Mouse (Mus musculus) thymus, postnatal 0 days (tissue): ENCODE results near the gene Vmn1r202. TPM values are rescaled to one million over a fixed set of nuclear protein-coding genes. Genes with fewer than 3 reads are reported as not detected.
"Not testable (repeated sequence)": the region's sequence is repeated elsewhere in the genome, so short reads cannot be mapped to it uniquely, and the experiment has no call there.

Experiments used
- DNase-seq: peaks from one replicate; pipeline ENCODE4 v3.0.0-alpha.2; 2015; ENCODE audit warnings: low spot score
- polyA plus RNA-seq: library from polyadenylated mRNA; unstranded; fragments of >200 nt; fragmentation: Nextera tagmentation; extraction: Ambion mirVana; gene quantifications from 2 replicates; pipeline ENCODE4 v1.2.1, GENCODE M21; 2015

Vmn1r202 gene
- 0.03 TPM in 1 of 2 replicates, not detected in the other for polyA plus RNA-seq

DNA sequence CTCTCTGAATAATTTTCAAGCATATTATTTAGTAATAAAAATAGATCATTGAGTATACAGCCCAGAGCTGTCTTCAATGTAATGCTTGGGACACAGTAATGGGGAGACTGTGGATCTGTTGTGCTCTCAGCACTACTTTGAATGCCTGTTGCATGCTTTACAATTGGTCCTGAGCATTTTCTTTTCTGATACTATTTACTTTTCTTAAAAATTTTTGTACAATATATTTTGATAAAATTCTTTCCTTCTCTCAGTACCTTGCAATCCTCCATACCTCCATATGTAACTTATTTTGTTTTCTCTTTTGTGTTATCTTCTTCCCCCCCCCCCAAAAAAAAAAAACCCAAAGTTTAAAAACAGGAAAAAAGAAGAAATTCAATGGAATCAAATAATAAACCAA, at the start of gene Vmn1r202:
Gene Vmn1r202, minus strand, starts transcription at position 101 of the 400 bp plus-strand sequence.
- no peak for DNase-seq

DNA sequence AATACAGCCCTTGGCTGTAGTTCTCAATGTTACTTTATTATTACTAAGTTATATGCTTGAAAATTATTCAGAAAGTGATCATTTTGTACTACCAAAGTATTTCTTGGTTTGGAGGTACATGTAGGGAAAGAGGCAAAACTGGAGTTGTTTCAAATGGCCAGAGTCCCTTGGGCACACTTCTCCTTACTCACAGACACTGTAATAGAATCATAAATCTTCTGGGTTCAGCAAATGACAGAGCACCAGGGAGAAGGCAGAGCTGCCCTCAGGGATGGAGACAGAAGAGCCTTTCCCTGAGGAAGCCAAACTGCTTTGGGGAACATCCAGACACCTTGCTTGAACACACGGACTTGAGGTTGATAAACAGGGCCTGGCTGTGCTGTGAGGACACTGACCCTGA, 47.7 kb upstream of the Vmn1r202 start, which contains the start of gene Vmn1r204:
Gene Vmn1r204, plus strand, starts transcription at position 301 of the 400 bp plus-strand sequence.
- DNase-seq: not testable (repeated sequence)

DNA sequence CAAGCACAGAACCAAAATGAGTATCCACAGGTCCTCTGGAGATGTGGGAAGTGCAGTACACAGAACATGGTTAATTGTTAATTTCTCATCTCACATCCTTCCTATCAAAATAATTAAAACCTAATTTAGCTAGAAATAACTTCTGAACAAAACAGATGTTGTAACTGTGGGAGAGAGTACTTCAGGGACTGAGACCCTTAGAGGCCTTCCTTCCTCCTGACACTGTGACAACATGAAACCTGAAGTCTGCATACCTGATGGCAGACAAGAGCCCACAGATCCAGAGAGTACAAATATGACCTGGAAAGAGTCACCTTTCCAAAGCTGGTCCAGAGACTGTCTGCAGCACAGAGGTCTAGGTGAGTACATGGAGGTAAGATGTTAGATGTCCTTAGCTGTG, 12.6 kb upstream of the Vmn1r202 start, which contains the start of gene Vmn1r203:
Gene Vmn1r203, plus strand, starts transcription at position 301 of the 400 bp plus-strand sequence.
- no peak for DNase-seq

DNA sequence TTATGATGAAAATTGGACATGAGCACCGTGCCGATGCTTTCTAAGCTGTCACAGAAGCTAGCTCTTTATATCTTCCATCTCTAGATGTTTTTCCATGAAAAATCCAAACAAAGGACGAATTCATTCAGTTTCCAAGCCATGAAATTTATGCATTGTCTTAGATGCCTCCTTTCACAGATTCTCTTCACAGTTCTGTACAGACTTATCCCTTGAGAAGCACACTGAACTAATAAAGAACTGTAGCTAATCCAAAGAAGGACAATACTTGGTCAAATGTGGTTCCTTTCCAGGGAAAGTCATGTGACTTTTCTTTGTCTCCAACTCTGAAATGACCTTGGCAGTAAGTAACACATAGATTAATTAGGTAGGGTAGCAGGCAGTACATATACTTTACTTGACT, 2.8 kb downstream of the Vmn1r202 start:
- no peak for DNase-seq

DNA sequence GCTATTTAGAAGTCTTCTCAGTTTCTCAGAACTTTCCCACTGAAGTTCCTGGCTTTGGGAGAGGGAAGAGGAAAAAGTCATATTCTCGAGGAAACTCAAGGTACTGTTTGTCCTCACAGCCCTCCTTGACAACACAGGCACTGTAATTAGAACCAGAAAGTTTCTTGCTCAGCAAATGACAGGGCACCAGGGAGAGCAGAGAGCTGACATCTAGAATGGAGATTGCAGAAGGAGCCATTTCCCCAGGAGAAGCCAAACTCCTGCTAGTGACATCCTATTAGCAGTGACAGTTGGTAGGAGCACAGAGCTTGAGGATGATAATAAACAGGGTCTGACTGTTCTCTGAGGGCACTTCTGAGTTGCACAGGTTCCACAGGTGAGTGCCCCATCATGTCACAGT, 33.6 kb downstream of the Vmn1r202 start, which contains the start of gene Vmn1r201:
Gene Vmn1r201, plus strand, starts transcription at position 301 of the 400 bp plus-strand sequence.
- no peak for DNase-seq

DNA sequence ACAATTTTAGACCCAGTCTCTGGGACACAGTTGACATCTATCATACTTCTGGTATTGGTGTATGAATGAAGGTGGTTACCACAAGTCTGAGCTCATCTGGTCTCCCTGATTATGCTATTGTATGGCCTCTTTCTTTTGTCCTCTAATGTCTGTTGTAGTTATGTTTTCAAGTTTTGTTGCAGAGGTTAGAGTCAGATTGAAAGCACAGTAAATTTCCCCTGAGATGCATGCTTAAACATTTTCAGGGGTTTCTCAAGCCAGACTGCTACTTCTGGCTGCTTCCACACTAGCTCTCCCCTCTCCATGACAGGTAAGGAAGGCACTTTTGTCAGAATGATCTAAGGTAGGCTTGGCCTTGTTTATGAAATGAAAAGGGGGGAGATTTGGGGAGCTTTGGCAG, 50.0 kb downstream of the Vmn1r202 start:
- DNase-seq: no peak

Other genes starting within 250 kb of the Vmn1r202 start
- gene Vmn1r195, start 234.9 kb downstream of the Vmn1r202 start, polyA plus RNA-seq: not detected in 2 replicates
- gene Vmn1r196, start 215.5 kb downstream of the Vmn1r202 start, polyA plus RNA-seq: not detected in 2 replicates
- gene Vmn1r197, start 180.8 kb downstream of the Vmn1r202 start, polyA plus RNA-seq: not detected in 2 replicates
- gene Vmn1r198, start 155.0 kb downstream of the Vmn1r202 start, polyA plus RNA-seq: not detected in 2 replicates
- not detected in 2 replicates for gene Vmn1r199, start 125.6 kb downstream of the Vmn1r202 start, polyA plus RNA-seq
- gene Vmn1r200, start 115.0 kb downstream of the Vmn1r202 start, polyA plus RNA-seq: not detected in 2 replicates
- gene Vmn1r201, start 33.5 kb downstream of the Vmn1r202 start, polyA plus RNA-seq: not detected in 2 replicates
- gene Vmn1r203, start 12.7 kb upstream of the Vmn1r202 start, polyA plus RNA-seq: not detected in 2 replicates
- gene Vmn1r204, start 47.8 kb upstream of the Vmn1r202 start, polyA plus RNA-seq: not detected in 2 replicates
- not detected in 2 replicates for gene Vmn1r205, start 87.6 kb upstream of the Vmn1r202 start, polyA plus RNA-seq
- gene Vmn1r206, start 118.9 kb upstream of the Vmn1r202 start, polyA plus RNA-seq: not detected in 2 replicates
- gene Vmn1r207-ps, start 224.2 kb upstream of the Vmn1r202 start, polyA plus RNA-seq: not detected in 2 replicates